Mouse (Mus musculus) cerebellum, postnatal 4 days (tissue): ENCODE results near the gene Tsen54.
"Not testable (repeated sequence)": the region's sequence is repeated elsewhere in the genome, so short reads cannot be mapped to it uniquely, and the experiment has no call there.

ENCODE experiments used
- DNase-seq, 2 experiments: peaks; one replicate each; pipeline ENCODE4 v3.0.0; 2022; ENCODE audit warnings: low spot score in 2 of 2, mixed read lengths in 1 of 2

Gene Tsen54

DNA sequence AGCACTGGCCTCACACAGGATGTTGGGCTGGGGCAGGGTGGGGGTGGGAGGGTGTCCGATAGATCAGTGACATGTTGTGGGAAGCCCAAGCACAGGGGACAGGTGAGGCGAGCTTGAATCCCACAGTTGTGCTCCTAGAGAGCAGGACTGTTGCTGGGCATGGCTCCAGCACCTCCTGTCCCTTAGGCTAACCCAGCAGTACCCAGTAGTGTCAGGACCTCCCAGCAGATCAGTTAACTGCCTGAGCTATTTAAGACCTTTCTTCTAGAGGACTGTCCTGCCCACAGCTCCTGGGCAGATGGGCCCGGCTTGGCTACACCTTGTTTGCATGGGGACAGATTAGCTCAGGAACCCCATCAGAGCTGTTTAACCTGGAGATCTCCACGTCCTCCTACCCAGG lies 14.5 kb downstream of the Tsen54 start:
- DNase-seq = no peak

DNA sequence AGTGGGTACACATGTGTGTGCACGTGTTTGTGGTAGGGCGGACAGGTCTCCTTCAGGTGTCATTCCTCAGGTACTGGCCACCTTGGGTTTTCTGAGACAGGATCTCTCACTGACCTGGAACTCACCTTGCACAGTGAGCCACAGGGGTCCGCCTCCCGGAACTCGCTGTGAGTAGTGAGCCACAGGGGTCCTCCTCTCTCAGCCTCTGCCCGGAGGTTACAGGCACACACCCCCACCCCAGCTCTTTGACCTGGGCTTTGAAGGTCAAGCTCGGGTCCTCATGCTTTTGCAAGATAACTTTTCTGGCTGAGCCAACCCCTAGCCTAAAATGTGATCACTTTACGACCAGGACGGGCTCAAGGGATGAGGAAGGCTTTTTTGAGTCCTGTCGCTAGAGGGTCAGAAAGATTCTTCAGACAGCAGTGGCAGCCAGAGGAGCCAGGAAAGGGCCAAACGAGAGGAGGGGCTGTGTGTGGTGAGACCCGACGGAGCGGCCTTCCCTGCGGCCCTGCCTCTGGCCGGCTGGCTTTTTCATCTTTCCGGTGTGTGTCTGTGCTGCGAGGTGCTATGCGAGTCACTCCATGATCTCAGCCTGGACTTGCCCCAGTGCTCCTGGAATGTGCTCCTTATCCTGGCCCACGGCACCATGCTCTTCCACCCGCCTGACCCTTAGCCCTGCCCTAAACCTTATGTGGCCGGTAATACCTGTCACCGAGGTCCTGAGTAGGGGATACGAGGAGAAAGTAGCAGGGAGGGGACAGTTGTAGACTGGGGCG lies 16.2 kb downstream of the Tsen54 start:
- no peak for DNase-seq

DNA sequence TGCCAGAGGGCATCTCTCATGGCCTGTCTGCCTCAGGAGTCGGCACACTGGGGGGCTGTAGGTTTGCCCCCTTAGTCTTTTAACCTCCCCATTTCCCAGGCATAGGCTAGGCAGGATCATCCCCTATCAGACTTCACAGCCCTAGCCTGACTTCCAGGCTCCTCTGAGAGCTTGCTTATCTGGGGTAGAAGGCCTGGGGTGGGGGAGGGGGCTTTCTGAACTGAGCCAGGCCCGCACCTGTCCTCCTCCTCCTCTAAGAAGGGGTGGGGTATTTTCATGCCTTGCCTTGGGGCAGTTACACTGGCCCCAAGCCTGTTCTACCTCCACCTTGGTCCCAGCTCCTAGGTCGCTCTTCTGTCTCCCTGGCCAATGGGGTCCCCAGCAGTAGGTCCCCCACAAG lies 17.0 kb downstream of the Tsen54 start:
- DNase-seq = no peak

DNA sequence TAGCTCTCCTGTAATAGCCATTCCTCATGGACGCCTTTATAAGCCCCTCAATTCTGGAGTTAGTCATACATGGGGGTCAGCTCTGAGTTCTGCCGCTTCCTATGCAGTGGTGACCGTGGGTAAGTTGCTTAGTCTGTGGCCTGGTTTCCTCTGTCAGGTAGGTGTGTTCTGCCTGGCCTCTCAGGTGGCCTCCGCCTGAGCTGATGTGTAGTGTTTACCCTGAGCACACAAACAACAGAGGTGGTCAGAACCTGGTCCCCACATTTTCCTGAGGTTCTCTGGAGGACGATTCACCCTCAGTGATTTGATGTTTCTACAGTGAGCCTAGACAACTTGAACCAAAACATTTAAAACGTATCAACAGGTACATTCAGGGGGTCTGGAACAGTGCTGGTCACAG lies 17.5 kb downstream of the Tsen54 start:
- no peak for DNase-seq

DNA sequence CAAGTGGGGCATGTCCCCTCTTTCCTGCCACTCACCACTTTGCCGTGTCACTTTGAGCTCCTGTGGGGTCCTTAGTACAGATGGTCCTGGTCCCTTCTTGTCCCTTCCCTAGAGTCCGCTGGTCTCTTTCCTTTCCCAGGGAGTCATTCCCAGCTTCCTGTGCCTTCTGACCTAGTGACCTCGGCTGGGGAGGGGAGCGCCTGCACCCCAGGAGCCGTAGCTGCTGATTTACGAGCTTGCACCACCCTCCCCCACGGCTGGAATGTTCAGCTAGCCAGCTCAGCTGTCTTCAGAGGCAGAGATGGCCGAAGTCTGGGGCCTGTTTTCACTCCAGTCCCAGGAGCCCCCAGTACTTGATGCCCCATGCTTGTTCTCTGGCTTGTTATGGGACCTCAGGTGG lies 18.0 kb downstream of the Tsen54 start:
- no peak for DNase-seq

DNA sequence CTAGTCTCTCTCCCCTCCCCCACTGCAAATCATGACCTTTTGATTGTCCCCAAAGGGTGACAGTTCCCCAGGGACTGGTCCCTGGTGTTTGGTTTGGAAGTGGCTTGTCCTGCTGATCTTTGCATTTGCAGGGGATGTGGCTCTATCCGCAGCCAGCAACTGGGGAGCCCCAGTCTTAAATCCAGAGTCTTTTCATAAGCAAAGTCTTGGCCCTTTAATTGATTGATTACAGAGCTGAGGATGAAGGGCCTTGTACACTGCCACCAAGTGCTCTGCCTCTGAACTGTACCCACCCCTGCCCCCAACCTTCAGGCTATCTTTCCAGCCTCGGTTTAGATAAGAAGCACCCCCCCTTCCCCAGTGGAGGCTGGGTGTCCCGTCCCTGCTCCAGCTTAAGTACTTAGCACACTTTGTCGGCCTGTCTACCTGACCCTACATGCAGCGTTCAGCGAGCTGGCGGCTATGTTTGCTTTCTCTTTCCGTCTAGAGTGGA lies 18.5 kb downstream of the Tsen54 start:
- DNase-seq = no peak

DNA sequence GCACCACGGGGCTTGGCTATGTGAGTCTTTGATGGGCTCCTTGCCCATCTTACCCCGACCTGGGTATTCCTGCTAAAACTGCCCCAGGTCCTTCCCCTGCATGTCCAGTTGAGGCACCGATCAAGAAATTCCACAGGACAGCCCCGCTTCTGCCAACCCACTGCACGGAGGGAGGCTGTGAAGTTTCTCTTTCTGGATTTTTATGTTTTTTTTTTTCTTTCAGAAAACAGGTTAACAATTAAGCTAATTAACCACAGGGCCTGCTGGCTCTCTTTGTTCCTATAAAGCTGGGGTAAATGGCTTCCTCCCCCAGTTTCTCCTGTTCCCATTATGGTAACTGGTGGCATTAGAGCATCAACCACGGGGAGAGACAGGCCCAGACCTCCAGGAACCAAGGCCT lies 19.5 kb downstream of the Tsen54 start:
- no peak for DNase-seq

DNA sequence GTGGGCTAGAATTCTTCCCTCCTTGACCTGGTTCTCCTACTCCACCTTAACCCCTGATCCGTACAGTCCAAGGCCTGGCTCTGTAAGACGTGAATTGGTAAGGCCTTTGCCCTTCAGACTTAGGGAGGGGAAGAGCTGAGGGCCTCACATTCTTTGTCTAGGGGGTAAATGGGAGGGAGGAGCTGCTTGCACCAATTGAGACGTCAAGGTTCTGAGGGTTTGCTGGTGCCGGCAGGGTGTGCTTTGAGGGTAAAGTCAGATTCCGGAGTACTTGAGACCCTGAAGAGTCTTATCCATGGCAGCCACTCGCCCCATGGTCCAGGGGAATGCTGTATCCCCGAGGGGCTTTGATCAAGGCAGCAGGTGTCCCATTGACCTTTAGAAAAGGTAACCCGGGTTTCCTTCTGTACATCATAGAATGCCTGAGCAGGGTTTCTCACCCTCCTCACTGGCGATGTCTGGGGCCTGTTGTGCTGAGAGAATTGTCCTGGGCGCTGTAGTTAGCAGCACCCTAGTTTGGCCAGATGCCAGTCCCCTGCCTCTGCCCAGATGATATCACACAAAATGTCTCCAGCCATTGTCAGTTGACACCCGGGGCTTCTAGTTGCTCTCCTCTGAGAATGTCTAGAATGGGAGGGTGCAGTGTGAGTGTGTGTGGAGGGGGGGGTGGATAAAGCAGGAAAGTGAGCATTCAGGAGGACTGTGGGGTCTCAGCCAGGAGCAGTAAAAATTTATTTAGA lies 22.3 kb downstream of the Tsen54 start:
- no peak for DNase-seq

DNA sequence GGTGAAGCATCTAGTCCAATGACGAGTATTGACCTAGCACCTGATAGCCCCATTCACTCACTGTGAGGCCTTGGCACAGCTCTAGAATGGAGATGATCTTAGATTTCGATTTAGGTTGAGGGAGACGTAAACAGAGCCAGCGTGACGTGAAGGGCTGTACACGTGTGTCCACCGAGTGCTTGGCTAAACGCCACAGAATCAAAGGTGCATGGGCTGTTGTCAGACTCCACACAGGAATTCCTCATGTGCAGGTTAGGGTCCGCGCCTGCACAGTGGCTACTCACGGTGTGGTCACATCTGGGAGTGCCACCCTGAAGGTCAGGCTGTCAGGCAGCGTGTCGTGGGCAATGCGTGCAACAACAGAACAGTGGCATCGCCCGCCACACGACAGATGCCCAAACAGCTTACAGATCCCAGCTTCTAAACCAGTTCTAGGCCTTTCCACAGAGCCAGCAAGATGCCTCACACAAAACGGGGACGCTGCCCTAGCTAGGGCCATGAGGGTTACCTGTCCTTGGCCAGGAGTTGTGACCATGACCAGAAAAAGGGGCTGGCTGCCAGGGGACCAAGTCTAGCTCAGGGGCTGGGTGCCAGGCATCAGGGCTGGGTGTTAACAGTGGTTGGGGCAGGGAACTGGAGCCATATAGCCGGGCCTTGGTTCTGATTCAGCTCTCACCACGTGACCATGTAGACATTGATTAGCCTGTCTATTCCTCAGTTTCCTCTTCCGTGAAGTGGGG lies 23.3 kb downstream of the Tsen54 start:
- no peak for DNase-seq

DNA sequence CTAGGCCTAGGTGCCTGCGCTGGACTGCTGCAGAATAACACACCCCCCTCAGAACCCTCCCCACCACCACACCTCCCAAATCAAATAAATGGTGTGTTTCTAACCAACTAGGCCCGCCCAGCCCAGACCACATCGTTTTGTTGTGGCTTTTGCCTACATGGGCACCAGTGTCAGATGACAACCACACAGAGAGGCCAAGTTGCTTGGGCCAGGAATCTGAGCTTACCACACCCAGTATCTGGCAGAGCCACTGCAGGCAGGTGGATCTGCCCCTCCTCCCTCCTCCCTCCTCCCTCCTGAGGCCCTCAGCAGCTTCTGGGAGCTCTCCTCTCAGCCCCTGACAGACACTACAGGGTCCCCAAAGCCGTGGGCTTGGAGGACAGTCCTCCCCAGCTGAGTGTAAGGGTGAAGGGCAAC lies 24.4 kb downstream of the Tsen54 start:
- DNase-seq = no peak

DNA sequence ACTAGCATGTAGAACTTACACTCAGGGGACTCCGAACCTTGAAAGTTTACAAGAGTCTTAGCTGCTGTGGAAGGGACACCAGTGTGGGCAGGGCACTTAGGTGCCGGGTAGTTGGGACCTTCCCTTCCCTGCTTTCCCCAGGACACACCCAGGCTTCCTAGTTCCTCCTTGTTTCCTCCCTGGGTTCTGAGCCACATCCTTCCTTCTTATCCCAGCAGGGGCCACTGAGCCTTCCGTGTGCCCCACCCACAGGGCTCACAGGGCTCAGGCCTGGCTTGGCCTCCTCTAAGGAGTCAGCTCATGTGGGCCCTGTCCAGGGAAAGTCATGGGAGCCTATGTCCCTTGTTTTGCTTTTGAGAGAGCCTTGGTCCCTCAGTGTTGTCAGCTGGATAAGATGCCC lies 25.2 kb downstream of the Tsen54 start:
- DNase-seq = no peak

DNA sequence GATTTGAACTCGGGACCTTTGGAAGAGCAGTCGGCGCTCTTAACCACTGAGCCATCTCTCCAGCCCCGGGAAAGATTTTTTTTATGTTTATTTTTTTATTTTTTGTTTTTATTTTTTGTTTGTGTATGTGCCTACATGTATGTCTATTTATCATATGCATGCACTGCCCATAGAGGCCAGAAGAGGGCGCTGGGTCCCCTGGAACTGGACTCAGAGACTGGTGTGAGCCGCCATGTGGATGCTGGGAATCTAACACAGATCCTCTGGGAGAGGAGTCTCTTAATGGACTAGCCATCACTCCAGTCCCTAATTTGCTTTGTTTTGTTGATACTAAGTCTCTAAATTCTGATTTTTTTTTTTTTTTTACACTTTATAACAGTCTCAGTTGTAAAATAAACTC lies 26.5 kb downstream of the Tsen54 start:
- no peak for DNase-seq

DNA sequence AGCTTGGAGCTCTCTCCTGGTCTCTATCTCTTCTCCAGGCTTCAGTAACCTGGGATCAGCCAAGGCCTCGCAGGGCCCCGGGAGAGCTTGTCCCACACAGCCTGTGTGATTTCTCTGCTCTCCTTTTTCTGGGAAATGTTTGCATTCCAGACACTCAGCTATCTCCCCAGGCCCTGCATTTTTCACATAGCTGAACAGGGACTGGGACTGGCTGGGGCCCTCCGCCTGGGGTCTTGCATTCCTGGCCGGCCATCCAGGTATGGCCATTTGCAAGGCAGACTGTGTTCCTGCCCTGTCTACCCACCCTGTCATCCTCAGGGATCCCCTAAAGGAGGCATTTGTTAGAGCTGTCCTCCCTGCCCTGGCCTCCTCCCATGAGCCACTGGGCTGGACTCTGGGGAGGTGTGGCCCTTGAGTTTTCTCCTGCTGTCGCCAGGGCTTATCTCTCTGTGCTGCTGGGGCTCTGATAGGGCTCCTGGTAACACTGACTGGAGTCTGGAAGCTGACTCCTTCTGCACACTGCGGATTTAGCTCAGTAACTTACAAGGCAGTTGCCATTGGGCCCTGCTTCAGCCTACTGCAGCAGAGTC lies 27.5 kb downstream of the Tsen54 start:
- no peak for DNase-seq

DNA sequence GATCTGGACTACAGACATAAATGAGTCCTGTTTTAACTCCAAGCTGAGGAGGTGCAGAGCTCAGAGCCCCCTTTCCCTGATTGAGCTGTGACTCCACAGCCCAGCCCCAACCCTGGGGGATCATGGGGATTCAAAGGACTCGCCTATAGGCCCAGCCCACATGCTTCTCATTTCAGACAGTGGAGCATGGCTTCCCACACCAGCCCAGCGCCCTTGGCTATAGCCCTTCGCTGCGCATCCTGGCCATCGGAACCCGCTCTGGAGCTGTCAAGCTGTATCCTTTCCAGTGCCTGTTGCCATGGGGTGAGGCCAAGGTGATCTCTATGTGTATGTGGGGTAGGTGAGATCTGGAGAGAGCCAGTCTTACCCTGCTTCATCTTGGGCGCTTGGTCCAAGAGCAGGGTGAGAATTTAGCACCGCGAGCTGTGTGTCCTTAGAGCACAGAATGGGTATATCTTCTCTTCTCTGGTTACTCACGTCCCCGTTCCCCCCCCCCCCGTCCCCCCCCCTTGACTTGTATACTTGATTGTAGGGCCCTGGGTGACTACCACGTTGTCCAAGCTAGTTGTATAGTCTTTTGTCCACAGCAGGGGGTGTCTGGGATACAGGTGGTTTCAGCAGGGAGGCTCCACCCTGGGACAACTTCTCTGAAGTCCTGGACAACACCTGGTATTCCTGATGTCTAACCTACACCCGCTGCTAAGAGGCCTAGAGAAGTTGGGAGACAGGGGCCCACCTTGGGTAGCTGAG lies 28.8 kb downstream of the Tsen54 start:
- no peak for DNase-seq

DNA sequence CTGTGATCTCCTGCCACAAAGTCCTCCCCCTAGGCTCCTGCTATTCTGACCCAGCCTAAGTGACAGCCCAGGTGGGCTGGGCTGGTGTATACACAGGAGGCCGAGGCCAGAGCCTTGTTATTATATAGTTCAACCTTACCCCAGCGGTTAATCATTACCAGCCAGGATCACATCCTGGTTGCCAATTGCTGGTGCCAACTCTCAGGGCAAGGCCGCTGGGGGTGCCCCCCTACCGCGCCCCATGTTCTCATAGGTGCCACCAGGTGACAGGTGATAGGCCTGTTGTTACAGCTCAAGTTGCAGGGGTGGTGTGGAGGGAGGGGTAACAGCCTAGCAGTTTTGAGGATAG lies 29.3 kb downstream of the Tsen54 start:
- no peak for DNase-seq

DNA sequence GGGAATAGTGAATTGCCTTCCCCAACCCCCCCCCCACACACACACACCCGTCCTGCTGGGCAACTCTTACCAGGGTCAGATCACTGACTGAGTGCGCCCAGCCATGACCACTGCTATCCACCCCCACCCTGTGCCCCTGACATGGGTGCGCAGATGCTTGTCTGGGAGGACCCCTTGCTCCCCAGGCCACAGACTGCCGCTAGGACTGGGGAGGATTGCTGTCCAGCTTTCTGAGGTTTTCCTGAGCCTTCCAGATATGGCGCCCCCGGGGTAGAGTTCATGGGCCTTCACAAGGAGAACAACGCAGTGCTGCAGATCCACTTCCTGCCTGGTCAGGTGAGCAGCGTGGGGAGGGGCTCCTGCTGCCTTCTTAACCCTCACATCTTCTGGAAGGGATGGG lies 29.7 kb downstream of the Tsen54 start:
- no peak for DNase-seq

DNA sequence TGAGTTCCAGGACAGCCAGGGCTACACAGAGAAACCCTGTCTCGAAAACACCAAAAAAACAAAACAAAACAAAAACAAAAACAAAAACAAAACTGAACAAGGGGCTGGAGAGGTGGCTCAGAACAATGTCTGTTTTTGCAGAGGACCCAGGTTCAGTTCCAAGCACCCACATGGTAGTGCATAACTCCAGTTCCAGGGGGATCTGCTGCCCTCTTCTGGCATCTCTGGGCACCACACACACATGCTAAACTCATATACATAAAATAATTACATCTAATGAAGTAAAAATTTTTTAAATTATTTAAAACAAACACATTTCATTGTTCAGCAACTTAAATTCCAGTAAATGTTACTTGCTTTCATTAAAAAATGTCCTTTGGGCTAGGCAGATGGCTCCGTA lies 31.3 kb downstream of the Tsen54 start:
- DNase-seq = no peak

DNA sequence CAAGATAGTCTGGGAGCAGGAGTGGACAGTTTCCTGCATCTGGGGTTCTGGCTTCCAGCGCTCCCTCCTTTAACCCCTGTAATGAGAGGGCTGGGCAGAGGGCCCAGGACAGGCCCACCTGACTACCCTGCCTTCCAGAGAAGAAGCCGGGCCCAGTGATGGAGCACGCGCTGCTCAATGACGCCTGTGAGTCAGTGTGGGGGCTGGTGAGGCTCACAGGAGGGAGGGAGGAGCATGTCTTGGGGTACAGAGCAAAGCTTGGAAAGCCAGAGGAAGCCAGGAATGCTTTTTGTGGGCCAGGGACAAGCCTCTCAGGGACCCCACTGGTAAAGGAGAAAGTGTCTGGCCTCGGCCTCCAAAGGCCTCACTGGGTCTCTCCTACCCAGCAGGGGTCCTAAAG lies 40.1 kb downstream of the Tsen54 start:
- DNase-seq = no peak

DNA sequence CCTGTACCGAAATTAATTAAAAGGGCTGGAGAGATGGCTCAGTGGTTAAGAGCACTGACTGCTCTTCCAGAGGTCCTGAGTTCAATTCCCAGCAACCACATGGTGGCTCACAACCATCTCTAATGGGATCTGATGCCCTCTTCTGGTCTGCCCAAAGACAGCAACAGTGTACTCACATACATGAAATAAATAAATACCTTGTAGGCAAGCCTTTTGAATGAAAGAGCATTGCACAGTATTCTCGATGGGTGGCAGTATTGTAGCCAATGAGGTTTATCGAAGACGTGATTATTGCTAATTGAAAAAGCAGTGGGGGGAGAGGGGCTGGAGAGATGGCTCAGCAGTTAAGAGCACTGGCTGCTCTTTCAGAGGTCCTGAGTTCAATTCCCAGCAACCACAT lies 42.6 kb downstream of the Tsen54 start:
- not testable (repeated sequence) for DNase-seq

DNA sequence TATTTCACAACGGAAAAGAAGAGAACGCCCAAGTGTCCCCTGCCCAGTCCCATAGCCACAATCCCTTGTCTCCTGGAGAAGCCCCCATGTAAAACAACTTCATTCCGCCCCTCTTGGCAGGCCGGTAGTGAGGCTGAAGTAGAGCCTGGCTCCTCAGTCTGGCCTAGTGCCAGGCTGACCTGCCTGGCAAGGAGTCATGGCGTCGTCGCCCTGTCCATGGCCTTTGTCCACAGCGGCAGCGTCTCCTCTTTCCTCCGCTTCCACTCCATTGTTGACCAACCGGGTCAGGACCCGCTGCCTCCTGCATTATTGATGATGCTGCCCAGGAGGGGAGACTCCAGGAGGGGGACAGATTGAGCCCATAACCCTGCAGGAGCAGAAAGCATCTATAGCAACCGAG lies 43.4 kb downstream of the Tsen54 start:
- DNase-seq = no peak

DNA sequence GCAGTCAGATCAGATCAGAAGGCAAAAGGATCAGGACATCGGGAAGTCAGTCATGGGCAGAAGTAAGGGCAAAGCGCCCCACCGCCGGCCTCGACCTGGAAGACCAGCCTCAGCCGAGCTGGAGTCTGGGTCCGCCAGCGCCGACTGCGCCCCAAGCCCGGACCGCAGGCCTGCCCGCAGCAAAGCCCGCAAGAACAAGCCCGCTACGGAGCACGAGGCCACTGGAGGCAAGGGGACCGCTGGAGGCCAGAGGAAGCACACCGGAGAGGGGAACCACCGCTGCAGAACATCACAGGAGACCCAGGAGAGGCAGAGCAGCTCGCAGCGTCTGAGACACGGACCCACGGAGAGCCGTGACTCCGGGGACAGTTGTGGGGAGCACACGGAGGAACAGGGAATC lies 43.8 kb downstream of the Tsen54 start, which contains the start of gene Myo15b:
Gene Myo15b (plus strand): TSS at position 53 of the 400 bp plus-strand sequence.
- no peak for DNase-seq
